Mouse (Mus musculus): Measurements from ENCODE around the gene Ugt1a8. TPM values are rescaled to one million over a fixed set of nuclear protein-coding genes. Genes with fewer than 3 reads are reported as not detected.

Gene Ugt1a8
- polyA plus RNA-seq, 1 experiment from 2014 or later, result not detected

DNA sequence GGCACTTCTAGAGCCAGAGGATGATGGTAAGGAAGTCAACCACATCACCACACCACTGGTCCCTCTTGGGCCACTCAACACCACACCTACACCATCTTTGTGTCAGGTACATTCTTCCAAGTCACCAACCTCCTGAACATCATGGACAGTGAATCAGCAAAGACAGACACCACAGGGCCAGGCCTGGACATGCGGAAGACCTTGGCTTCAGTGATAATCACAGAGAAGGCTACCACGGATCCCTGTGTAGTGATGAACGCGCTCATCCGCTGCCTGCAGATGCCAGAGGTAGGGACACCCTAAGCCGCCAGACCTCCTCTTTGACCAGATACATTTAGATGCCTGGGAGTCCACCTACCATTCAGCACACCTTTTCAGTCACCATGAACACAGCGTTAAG is 140.5 kb downstream of the Ugt1a8 start:
- H3K4me1 ChIP-seq (replicated peaks; ENCODE audit: control insufficient read depth, insufficient read depth, low read length), result no peaks in the 10 kb centered on the region
- no peak overlapping the region for H3K4me3 ChIP-seq (replicated peaks; ENCODE audit: low read length)
- peaks cover 76% of the 10 kb centered on the region for H3K9me3 ChIP-seq (ENCODE audit: control insufficient read depth, low read length)
- H3K27me3 ChIP-seq (replicated peaks; ENCODE audit: control insufficient read depth, insufficient read depth, low read length), result no peaks in the 10 kb centered on the region
- H3K9ac ChIP-seq (replicated peaks; ENCODE audit: low read depth, low read length), result no peak overlapping the region
- WGBS, result 69% methylated on average over 7 of the region's 7 CpGs
- ATAC-seq, result no peak
- H3K36me3 ChIP-seq (ENCODE audit: control insufficient read depth, insufficient read depth), result no peaks in the 10 kb centered on the region
- H3K27ac ChIP-seq (ENCODE audit: low read length), result no peak overlapping the region
- no peak overlapping the region for H3K4me2 ChIP-seq (ENCODE audit: low read length)

DNA sequence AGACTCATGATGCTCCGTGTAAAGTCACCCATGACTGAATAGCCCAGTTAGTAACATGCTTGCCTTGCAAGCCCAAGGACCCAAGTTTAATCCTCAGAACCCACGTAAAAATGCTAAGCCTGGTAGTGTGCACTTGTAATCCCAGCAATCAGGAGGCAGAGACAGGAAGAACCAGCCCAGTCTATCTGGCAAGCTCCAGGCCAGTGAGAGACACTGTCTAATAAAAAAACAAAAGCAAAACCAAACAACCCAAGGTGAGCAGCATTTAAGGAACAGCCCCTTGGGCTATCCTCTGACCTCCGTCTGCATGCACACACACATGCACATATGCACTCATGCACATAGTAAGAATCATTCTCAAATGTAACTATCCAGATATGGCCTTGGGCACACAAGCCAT is 142.0 kb downstream of the Ugt1a8 start:
- no peak overlapping the region for H3K9ac ChIP-seq (replicated peaks; ENCODE audit: low read depth, low read length)
- no peak for ATAC-seq
- no peak overlapping the region for H3K27ac ChIP-seq (ENCODE audit: low read length)
- H3K36me3 ChIP-seq (ENCODE audit: control insufficient read depth, insufficient read depth), result no peaks in the 10 kb centered on the region
- H3K27me3 ChIP-seq (replicated peaks; ENCODE audit: control insufficient read depth, insufficient read depth, low read length), result no peaks in the 10 kb centered on the region
- no peak overlapping the region for H3K4me2 ChIP-seq (ENCODE audit: low read length)
- no peaks in the 10 kb centered on the region for H3K4me1 ChIP-seq (replicated peaks; ENCODE audit: control insufficient read depth, insufficient read depth, low read length)
- 80% methylated on average over 3 of the region's 3 CpGs for WGBS
- H3K4me3 ChIP-seq (replicated peaks; ENCODE audit: low read length), result no peak overlapping the region
- H3K9me3 ChIP-seq (ENCODE audit: control insufficient read depth, low read length), result peaks cover 88% of the 10 kb centered on the region

DNA sequence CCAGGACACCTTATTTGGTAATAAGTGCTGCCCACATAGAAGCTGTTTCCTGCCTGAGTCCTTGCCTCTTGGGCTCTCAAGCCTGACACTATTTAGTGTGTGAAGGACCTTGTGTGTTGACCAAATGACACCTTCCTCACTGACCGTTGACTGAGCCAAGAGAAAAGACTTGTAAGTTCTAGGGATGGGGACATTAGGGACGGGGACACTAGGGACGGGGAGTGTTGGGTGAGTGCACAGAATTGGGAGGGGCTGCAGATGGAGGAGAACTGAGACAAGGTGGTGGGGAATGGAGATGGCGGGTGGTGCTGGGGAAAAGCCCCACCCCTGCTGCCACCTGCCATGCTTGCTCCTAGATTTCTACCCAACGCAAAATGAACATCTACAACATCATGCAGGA is 142.4 kb downstream of the Ugt1a8 start:
- Histone ChIP-seq H3K36me3 (ENCODE audit: control insufficient read depth, insufficient read depth) (no peaks in the 10 kb centered on the region), H3K9me3 (ENCODE audit: control insufficient read depth, low read length) (peaks cover 92% of the 10 kb centered on the region), H3K27me3 (replicated peaks; ENCODE audit: control insufficient read depth, insufficient read depth, low read length) (no peaks in the 10 kb centered on the region), H3K27ac (ENCODE audit: low read length) (no peak overlapping the region), H3K9ac (replicated peaks; ENCODE audit: low read depth, low read length) (no peak overlapping the region), H3K4me3 (replicated peaks; ENCODE audit: low read length) (no peak overlapping the region), H3K4me1 (replicated peaks; ENCODE audit: control insufficient read depth, insufficient read depth, low read length) (no peaks in the 10 kb centered on the region), H3K4me2 (ENCODE audit: low read length) (no peak overlapping the region)
- ATAC-seq, result no peak
- 85% methylated on average over 5 of the region's 5 CpGs for WGBS

DNA sequence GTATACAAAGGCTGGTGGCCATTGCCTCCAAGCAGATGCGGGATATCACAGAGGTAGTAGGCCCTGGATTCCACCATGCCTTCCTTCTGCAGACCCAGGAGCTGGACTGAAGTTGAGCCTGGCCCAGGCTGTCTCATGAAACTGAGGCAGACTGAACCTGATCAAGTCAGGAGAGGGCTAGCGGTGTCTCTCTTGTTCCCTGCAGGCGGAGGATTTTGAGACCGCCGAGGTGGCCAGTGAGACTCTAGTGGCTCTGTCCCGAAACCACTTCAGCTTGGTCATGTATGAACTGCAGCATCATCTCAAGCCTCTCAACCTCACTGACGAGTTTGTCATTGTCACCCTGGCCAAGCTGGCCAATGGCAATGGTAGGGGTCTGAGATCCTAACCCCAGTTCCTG is 142.8 kb downstream of the Ugt1a8 start:
- H3K4me2 ChIP-seq (ENCODE audit: low read length), result no peak overlapping the region
- no peak overlapping the region for H3K4me3 ChIP-seq (replicated peaks; ENCODE audit: low read length)
- WGBS, result 71% methylated on average over 7 of the region's 7 CpGs
- H3K27me3 ChIP-seq (replicated peaks; ENCODE audit: control insufficient read depth, insufficient read depth, low read length), result no peaks in the 10 kb centered on the region
- H3K36me3 ChIP-seq (ENCODE audit: control insufficient read depth, insufficient read depth), result no peaks in the 10 kb centered on the region
- H3K9ac ChIP-seq (replicated peaks; ENCODE audit: low read depth, low read length), result no peak overlapping the region
- peaks cover 95% of the 10 kb centered on the region for H3K9me3 ChIP-seq (ENCODE audit: control insufficient read depth, low read length)
- H3K4me1 ChIP-seq (replicated peaks; ENCODE audit: control insufficient read depth, insufficient read depth, low read length), result no peaks in the 10 kb centered on the region
- no peak for ATAC-seq
- H3K27ac ChIP-seq (ENCODE audit: low read length), result no peak overlapping the region

DNA sequence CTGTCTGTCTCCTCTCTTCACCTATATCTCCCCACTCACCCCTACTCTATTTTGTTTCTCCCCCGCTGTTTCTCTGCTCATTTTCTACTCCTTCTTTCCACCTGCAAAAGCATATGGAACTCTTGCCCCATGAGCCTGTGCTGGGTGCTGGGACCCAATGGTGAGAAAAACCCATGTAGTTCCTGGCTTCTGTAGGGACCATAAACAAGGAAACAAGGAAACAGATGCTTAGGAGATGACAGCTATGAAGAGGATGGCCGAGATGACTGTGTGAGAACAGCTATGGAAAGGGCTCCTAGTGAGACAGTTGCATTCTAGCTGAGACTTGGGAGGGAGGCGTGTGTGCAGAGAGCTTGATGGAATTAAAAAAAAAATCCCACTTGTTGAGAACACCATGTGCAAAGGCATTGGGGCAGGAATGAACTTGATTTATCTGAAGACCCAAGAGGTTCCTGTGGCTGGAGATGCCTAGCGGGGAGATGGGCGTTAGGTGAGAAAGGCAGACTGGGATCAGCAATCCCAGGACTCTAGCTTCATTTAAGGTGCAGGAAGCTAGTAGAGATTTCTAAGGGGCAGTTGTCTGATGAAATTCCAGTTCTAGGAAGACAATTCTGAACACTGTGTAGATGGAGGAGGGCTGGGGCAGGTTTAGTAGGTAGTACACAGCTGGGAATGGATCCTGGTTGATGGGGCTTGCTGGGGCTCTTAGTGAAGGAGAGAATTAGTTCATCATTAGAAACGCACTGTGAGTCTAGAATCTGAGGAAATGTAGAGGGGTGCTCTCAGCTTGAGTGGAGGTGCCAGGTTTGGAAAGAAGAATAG is 143.6 kb downstream of the Ugt1a8 start:
- Histone ChIP-seq H3K9me3 (ENCODE audit: control insufficient read depth, low read length) (peaks cover 94% of the 10 kb centered on the region), H3K27ac (ENCODE audit: low read length) (no peak overlapping the region), H3K4me2 (ENCODE audit: low read length) (no peak overlapping the region), H3K4me3 (replicated peaks; ENCODE audit: low read length) (no peak overlapping the region), H3K9ac (replicated peaks; ENCODE audit: low read depth, low read length) (no peak overlapping the region), H3K27me3 (replicated peaks; ENCODE audit: control insufficient read depth, insufficient read depth, low read length) (no peaks in the 10 kb centered on the region), H3K36me3 (ENCODE audit: control insufficient read depth, insufficient read depth) (no peaks in the 10 kb centered on the region), H3K4me1 (replicated peaks; ENCODE audit: control insufficient read depth, insufficient read depth, low read length) (no peaks in the 10 kb centered on the region)
- WGBS, result 76% methylated on average over 6 of the region's 6 CpGs
- no peak for ATAC-seq

DNA sequence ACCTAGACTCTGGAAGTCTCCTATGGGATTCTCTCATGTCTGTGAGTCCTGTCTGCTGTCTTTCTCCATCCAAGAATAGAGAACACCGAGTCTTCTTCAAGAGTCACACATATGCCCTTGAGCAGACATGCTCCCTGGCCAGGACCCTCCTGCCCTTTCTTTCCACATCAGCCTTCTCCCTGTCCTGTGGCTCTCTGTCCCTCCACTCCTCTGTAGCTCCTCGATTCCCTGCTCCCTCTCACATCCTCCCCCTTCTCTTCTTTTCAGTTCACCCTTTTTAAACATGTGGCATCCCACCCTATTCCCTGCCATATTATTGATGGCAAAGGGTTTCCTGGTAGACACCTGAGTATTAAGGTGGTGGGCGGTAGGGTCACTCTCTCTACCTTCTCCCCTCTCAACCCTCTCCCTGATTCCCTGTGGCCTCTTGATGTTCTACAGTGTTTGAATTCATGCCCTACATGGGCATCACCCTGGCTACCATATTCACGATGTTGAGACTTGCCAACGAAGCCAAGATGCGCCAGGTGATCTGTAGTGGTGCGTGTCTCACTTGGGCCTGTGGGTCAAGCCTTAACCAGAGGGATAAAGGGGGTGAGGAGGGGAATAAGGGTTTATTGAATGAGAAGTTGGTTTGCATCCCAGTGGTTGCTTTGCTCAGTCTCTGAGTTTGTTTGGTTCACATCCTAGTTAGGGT is 144.3 kb downstream of the Ugt1a8 start:
- Histone ChIP-seq H3K27me3 (replicated peaks; ENCODE audit: control insufficient read depth, insufficient read depth, low read length) (no peaks in the 10 kb centered on the region), H3K4me1 (replicated peaks; ENCODE audit: control insufficient read depth, insufficient read depth, low read length) (no peaks in the 10 kb centered on the region), H3K36me3 (ENCODE audit: control insufficient read depth, insufficient read depth) (no peaks in the 10 kb centered on the region), H3K4me3 (replicated peaks; ENCODE audit: low read length) (no peak overlapping the region), H3K9me3 (ENCODE audit: control insufficient read depth, low read length) (peaks cover 91% of the 10 kb centered on the region), H3K4me2 (ENCODE audit: low read length) (no peak overlapping the region), H3K9ac (replicated peaks; ENCODE audit: low read depth, low read length) (no peak overlapping the region), H3K27ac (ENCODE audit: low read length) (no peak overlapping the region)
- 68% methylated on average over 7 of the region's 7 CpGs for WGBS
- ATAC-seq, result no peak

DNA sequence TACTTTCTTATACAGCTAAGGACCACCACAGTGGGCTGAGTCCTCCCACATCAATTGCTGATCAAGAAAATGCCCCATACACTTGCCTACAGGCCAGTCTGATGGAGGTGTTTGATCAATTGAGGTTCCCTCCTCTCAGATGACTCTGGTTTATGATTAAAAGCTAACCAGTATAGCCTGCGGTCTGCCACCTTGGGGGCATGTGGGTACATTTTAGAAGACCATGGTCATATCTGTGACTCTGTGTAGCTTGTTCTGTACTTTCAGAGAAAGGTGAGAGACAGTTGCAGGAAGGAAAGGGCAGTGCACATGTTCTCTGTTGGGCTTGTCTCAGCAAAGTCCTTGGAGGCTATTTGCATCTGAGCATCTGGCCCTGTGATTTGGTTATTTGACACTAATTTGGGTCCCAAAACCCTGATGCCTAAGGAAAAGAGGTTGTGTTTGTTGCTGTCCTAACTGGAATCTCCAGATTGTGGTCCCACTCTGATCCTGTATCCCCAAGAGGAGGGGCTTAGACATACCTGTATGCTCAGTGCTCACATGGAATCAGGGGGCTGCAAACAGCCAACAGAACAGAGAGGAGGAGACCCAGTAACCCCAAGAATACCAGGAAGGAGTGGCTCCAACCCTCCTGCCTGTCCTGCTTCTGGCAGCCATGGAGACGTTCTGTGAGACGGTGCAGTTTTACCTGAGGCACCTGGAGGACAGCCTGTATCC is 145.2 kb downstream of the Ugt1a8 start:
- Histone ChIP-seq H3K9me3 (ENCODE audit: control insufficient read depth, low read length) (peaks cover 91% of the 10 kb centered on the region), H3K27ac (ENCODE audit: low read length) (no peak overlapping the region), H3K4me1 (replicated peaks; ENCODE audit: control insufficient read depth, insufficient read depth, low read length) (no peaks in the 10 kb centered on the region), H3K36me3 (ENCODE audit: control insufficient read depth, insufficient read depth) (no peaks in the 10 kb centered on the region), H3K9ac (replicated peaks; ENCODE audit: low read depth, low read length) (no peak overlapping the region), H3K4me3 (replicated peaks; ENCODE audit: low read length) (no peak overlapping the region), H3K4me2 (ENCODE audit: low read length) (no peak overlapping the region), H3K27me3 (replicated peaks; ENCODE audit: control insufficient read depth, insufficient read depth, low read length) (no peaks in the 10 kb centered on the region)
- no peak for ATAC-seq
- 60% methylated on average over 3 of the region's 3 CpGs for WGBS

DNA sequence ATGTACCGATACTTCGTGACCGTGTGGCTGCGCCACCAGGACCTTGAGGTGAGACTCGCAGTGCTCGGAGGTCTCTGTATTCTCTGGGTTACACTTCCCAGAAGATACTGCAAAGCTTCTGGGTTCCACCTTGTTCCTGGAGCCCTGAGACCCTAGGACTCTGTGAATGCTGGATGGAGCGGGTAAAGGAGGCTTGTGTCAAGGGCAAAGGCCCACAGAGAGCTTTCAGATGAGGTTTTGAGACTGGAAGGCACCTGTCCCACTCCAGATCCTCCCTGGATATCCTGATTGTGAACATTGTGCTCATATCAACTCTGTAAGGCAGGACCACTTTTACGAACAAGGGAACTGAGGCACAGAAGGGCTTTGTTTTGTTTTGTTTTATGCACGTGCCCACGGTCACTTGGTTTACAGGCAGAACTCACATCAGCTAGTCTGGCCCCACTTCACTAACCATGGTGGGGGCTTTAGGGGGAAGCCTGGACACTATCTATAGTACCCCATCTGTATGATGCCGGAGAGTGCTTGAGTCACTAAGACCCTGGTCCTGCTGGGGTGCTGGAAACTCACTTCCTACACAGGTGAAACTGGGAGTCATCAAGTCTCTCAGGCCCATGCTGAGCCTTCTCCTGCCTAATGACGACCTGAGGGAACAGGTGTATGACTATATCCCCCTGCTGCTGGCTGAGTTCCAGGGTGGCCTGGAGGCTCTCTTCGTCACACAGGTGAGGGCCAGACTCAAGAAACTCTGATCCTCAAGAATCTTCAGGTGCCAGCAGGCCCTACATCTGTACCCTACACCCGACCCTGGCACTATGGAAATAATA is 146.0 kb downstream of the Ugt1a8 start:
- WGBS, result 67% methylated on average over 14 of the region's 14 CpGs
- Histone ChIP-seq H3K27ac (ENCODE audit: low read length) (no peak overlapping the region), H3K4me2 (ENCODE audit: low read length) (no peak overlapping the region), H3K4me3 (replicated peaks; ENCODE audit: low read length) (no peak overlapping the region), H3K9me3 (ENCODE audit: control insufficient read depth, low read length) (peaks cover 92% of the 10 kb centered on the region), H3K27me3 (replicated peaks; ENCODE audit: control insufficient read depth, insufficient read depth, low read length) (no peaks in the 10 kb centered on the region), H3K9ac (replicated peaks; ENCODE audit: low read depth, low read length) (no peak overlapping the region), H3K4me1 (replicated peaks; ENCODE audit: control insufficient read depth, insufficient read depth, low read length) (no peaks in the 10 kb centered on the region), H3K36me3 (ENCODE audit: control insufficient read depth, insufficient read depth) (no peaks in the 10 kb centered on the region)
- ATAC-seq, result 0 out of 2 replicates have a peak, but pooled peaks have one; percentile 3

DNA sequence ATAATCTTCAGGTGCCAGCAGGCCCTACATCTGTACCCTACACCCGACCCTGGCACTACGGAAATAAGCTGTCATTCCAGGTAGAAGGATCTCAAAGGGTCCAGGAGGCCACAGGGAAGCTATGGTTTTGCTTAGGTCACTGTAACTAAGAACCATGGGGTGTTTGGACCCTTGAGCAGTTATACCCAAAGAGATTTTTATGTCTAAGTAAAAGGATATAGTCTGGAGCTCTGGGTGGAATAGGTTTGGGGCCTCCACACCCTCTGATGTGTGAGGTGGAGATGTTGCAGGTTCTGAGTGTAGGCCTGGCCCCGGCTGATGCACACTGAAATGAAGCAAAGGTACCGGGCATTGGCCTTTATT is 146.6 kb downstream of the Ugt1a8 start:
- no peak for ATAC-seq
- WGBS, result 71% methylated on average over 4 of the region's 4 CpGs

More for the DNA sequence above, 146.6 kb downstream of the Ugt1a8 start:
- Histone ChIP-seq H3K36me3 (ENCODE audit: control insufficient read depth, insufficient read depth) (no peaks in the 10 kb centered on the region), H3K9me3 (ENCODE audit: control insufficient read depth, low read length) (peaks cover 92% of the 10 kb centered on the region), H3K27me3 (replicated peaks; ENCODE audit: control insufficient read depth, insufficient read depth, low read length) (no peaks in the 10 kb centered on the region), H3K9ac (replicated peaks; ENCODE audit: low read depth, low read length) (no peak overlapping the region), H3K4me3 (replicated peaks; ENCODE audit: low read length) (no peak overlapping the region), H3K4me1 (replicated peaks; ENCODE audit: control insufficient read depth, insufficient read depth, low read length) (no peaks in the 10 kb centered on the region), H3K27ac (ENCODE audit: low read length) (no peak overlapping the region), H3K4me2 (ENCODE audit: low read length) (no peak overlapping the region)
